Mouse (Mus musculus) B cell, adult (primary cell): ENCODE measurements around the gene Zfp36l2. TPM values are rescaled to one million over a fixed set of nuclear protein-coding genes. Genes with fewer than 3 reads are reported as not detected.

Source experiments
- total RNA-seq: library from RNA; stranded (reverse); gene quantifications from 4 replicates; pipeline ENCODE4 v1.2.4, GENCODE M21; 2023; ENCODE audit not compliant: inconsistent age

Zfp36l2 gene
- 777 to 886 TPM (median 791 TPM) in 4 replicates for total RNA-seq

GRCm38 (mm10) chr17:84187727-84188373 lies at the start of gene Zfp36l2:
Zfp36l2 (minus strand) TSS chr17:84187947.

